Mouse (Mus musculus) layer of hippocampus, adult 2 months (tissue): ENCODE data around the gene Liph. TPM values are rescaled to one million over a fixed set of nuclear protein-coding genes. Genes with fewer than 3 reads are reported as not detected.
A peak's percentile ranks its signal among the peaks of the same experiment; 100 is the strongest.
"Not testable (repeated sequence)": the region's sequence is repeated elsewhere in the genome, so short reads cannot be mapped to it uniquely, and the experiment has no call there.

Experiments
- DNase-seq, 2 experiments: peaks; one replicate each; pipeline ENCODE4 v3.0.0; 2022; ENCODE audit warnings: low spot score in 2 of 2
- H3K27ac ChIP-seq: fragments of 200-600 bp; 2 replicates; pipeline ENCODE4 v1.8.1; 2022
- H3K4me3 ChIP-seq: fragments of 200-600 bp; 2 replicates; pipeline ENCODE4 v1.8.1; 2022; ENCODE audit warnings: mild to moderate bottlenecking
- CTCF ChIP-seq: fragments of 200-600 bp; conservative IDR thresholded peaks from 2 replicates; pipeline ENCODE4 v1.8.1; 2022; ENCODE audit warnings: antibody characterized with exemption, mild to moderate bottlenecking, moderate library complexity
- total RNA-seq, 2 experiments: library from RNA; stranded (reverse); gene quantifications; 2 replicates each; pipeline ENCODE4 v1.2.3; 2021

The Liph gene
- total RNA-seq, 2 experiments from 2014 or later: 0.27 to 0.44 TPM

DNA sequence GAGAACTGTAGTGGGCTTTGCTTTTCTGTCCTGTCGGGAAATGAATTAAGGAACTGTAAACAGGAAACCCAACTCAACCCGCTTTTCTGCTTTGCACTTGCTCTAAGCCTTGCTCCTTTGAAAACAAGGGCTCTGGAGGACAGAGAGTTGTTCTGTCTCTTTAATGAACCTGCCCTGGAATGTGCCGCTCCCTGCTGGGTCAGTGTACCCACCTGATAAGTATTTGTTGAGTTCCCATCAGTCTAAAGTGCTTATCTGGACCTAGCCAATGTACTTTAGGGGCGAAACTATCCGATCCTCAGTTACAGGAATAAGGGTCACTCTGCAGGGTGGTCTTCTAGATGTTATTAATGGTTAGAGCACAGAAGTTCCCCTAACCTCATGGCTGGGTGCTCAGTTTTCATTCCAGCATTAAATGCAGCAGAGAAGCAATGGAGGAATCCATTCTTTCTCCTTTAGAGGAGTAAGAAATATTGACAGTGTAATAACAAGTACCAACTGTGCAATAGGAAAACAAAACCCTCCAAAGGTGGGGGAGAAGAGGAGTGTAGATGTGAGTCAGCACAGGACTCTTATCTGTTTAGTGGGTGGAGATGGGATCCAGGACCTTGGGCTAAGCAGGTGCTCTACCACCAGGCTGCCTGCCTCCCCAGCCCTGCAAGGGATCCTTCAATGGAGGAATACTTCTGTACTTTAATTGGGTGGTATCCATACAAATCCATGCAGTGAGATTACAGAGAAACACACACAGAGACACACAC, 1.6 kb upstream of the Liph start:
- no peak overlapping the region for H3K27ac ChIP-seq
- no peak overlapping the region for H3K4me3 ChIP-seq
- no peak for DNase-seq
- TF ChIP-seq CTCF: no peak

DNA sequence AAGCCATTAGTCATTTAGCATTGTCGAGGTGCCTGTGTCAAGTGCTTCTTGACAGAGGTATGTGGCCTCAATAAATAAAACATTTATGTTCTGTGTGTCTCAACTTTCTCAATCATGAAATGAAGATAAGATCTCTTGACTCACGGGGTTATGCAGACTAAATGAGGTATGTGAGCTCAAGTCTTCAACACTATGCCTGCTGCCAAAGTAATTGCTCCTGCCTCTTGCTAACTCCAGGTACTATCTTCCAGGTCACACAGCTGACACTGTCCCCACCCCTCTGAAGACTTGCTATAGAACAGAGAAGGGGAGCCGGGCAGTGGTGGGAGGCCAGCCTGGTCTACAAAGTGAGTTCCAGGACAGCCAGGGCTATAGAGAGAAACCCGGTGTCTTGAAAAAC, 939 bp upstream of the Liph start:
- no peak overlapping the region for H3K4me3 ChIP-seq
- TF ChIP-seq CTCF: no peak

DNA sequence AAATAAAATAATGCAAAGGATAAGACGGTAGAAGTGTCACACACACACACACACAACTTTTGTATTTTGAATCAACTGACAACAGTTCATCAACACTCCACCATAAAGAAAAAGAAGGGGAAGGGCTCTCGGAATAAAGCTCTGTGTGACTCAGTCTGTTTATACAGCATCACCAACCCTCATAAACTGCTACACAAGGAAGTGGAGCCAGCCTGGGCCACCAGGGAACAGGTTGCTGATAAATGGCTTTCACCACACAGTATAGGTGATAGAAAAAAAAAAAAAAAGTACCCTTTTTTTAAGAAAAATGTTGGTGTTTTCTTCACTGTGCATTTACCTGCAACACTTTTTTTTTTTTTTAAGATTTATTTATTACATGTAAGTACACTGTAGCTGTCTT, 3.7 kb downstream of the Liph start:
- TF ChIP-seq CTCF: no peak
- Histone ChIP-seq H3K4me3 (no peak overlapping the region), H3K27ac (no peak overlapping the region)
- no peak for DNase-seq

More for the DNA sequence above, 939 bp upstream of the Liph start:
- DNase-seq: no peak
- no peak overlapping the region for H3K27ac ChIP-seq

DNA sequence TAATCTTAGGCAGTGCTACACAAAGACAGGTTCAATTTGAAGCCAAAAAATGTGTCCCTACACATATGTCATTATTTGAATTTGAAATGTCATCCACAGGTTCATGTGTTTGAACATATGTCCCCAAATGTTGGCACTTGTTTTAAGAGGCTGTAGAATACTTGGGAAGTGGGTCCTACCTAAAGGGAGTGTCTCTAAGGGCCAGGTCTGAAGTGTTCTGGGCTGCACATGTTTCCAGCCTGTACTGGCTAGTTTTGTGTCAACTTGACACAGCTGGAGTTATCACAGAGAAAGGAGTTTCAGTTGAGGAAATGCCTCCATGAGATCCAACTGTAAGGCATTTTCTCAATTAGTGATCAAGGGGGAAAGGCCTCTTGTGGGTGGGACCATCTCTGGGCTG, 4.6 kb downstream of the Liph start:
- not testable (repeated sequence) for H3K4me3 ChIP-seq

DNA sequence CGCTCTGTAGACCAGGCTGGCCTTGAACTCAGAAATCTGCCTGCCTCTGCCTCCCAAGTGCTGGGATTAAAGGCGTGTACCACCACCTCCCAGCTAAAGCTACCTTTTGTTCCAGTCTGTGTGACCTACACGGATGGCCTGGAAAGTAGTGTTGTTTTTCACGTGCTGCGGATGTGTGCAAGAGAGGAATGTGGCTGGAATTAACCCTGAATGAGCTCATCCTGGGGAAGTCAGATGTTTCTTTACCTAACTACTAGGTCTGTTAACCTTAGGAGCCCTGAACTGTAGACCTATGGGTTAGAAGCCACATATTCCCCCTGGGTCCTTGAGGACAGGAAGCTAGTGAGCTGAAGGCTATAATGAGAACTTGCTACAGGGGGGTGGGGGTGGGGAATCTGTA, 7.5 kb downstream of the Liph start:
- no peak for DNase-seq
- no peak for TF ChIP-seq CTCF
- H3K27ac ChIP-seq: no peak overlapping the region
- H3K4me3 ChIP-seq: no peak overlapping the region

More for the DNA sequence above, 4.6 kb downstream of the Liph start:
- not testable (repeated sequence) for DNase-seq, H3K27ac ChIP-seq

DNA sequence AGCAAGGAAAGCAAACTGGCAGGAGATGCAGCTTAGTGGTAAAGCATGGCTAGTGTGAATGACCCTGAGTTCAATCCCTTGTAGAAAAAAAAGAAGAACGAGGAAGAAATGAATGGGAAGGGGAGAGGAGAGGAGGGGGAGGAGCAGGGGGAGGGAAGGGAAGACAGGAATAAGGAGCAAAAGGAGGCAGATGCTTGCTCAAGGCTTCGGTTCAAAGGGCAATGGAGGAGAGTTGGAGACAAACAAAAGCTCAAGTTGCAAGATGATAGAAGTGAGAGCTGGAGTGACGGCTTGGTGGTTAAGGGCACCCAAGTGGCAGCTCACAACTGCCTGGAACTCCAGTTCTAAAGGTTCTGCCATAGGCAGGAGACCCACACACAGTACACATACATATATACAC, 9.3 kb downstream of the Liph start:
- Histone ChIP-seq H3K4me3 (no peak overlapping the region), H3K27ac (no peak overlapping the region)
- no peak for DNase-seq
- TF ChIP-seq CTCF: no peak

DNA sequence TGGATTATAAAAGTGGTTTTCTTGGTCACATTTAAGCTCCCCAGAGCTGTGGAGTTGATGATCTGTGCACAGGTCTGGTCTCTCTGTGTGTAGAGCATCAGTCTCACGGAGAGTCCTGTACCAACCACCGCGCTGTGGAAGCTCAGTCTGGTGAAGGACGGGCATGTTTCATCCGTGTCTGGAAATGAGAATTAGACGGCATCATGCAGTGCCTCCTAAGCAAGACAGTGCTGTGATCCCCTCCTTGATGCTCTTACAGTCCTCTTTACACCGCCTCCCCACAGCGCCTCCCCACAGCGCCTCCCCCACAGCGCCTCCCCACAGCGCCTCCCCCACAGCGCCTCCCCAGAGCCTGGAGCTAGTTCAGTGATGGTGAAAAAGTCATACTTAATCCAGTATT, 11.4 kb downstream of the Liph start:
- no peak for TF ChIP-seq CTCF
- no peak overlapping the region for H3K4me3 ChIP-seq
- no peak overlapping the region for H3K27ac ChIP-seq
- no peak for DNase-seq

DNA sequence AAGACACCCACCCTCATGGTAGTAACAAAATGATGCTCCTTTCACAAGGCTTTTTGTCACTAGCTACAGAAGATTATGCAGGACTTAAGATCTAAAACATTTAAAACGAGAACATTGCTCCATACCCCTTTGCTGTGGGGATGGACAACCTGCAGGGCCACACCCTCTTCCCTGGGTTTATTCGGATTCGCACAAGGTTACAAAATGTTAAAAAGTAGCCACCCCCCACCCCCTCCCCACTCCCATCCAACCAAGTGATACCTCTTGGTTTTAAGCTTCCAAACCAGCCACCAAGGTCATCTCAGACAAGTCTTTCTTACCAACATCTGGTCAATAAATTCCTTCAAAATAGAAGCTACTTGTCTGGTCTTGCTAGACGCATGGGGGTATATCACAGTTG, 11.9 kb downstream of the Liph start:
- DNase-seq: no peak
- H3K27ac ChIP-seq: no peak overlapping the region
- no peak overlapping the region for H3K4me3 ChIP-seq
- no peak for TF ChIP-seq CTCF

DNA sequence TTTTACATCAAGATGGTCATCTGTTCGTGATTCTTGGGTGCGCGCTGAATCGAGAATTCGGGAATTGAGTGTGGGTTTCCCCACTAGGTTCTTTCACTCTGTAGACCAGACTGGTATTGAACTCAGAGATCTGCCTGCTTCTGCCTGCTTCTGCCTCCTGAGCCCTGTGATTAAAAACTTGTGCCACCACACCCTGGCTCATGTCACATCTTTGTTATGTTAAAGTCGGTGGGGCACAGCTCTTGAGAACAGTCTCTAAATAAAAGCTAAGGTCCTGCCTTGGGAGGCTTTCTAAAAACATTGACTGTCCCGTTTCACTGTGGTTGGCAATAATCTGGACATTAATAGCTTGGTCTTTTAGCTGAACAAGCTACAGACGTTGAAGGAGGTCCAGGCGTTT, 12.3 kb downstream of the Liph start:
- TF ChIP-seq CTCF: no peak
- Histone ChIP-seq H3K4me3 (no peak overlapping the region), H3K27ac (no peak overlapping the region)
- DNase-seq: no peak

DNA sequence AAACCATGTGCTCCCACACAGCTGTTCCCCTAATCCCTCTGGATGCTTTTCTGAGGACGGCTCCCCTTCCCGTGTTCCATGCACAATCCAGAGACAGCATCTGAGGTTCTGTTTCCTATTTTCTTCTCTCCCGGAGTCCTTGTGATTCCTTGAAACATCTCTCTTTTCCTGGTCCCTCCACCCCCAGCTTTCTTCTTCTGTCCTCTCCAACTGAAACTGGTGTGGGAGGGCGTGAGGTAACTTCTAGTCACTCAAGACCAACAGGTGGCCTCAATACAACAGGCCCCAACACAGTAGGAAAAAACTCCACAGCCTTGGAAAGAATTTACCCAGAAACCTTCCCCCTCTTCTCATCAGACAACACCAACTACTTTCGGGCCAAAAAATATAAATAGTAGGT, 18.1 kb downstream of the Liph start:
- DNase-seq: no peak
- H3K27ac ChIP-seq: no peak overlapping the region
- H3K4me3 ChIP-seq: no peak overlapping the region
- no peak for TF ChIP-seq CTCF

DNA sequence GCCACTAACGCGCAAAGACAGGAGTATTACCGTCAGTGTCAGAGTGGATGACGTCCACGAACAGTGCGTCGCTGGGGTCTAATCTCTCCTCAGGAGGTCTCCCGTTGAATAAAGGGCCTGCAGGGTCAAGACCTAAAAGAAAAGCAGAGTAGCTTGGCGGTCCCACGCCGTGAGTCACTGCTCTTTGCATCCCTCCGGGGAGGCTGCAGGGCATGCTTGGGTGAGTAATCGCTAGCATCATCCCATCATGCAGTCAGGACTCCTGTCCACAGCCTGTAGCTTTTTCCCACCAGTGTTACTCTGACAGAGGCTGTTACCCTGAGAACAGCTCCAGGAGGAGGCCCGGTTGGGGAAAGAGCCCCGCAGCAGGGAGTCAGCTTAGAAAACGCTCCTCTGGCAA, 19.3 kb downstream of the Liph start:
- TF ChIP-seq CTCF: no peak
- Histone ChIP-seq H3K27ac (no peak overlapping the region), H3K4me3 (0 out of 2 replicates have a peak overlapping the region, but pooled peaks have one; percentile 11)
- DNase-seq: no peak

DNA sequence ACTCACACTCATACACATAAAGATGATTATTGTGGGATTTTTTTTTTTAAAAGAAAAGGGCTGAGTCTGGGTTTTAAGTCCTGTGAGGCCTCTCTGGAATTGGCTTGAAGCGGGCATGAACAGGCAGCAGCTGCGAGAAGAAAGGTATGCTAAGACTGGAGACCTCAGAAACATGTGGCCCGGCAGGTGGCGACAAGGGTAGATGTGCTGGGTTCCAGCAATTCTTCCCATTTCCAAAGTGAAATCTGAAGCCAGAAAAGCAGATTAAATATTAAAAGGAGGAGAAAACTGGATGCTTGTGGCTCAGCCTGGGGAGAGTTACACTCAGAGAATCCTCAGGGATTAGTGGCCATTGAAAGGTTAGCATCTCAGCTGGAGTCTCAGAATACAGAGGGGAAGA, 24.0 kb downstream of the Liph start:
- no peak overlapping the region for H3K4me3 ChIP-seq
- H3K27ac ChIP-seq: no peak overlapping the region
- TF ChIP-seq CTCF: no peak
- no peak for DNase-seq

DNA sequence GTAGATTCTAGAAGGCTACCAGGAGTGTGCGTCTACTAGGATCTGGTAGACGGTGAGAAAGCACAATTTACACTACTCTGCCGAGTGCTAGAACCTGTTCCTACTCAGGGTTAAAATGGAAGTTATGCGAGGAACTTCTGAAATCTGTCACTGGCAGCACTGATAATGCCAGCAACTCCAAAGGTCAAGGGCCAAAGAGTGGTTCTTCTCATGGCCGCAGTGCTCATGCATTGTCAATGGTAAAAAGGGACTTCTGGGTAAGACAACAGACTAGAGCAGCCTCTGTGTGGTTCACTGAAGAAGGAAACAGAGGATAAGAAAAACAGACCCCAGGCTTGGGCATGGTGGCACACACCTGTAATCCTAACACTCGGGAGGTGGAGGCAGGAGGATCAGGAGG, 24.9 kb downstream of the Liph start:
- DNase-seq: no peak
- H3K27ac ChIP-seq: no peak overlapping the region
- H3K4me3 ChIP-seq: no peak overlapping the region
- no peak for TF ChIP-seq CTCF

DNA sequence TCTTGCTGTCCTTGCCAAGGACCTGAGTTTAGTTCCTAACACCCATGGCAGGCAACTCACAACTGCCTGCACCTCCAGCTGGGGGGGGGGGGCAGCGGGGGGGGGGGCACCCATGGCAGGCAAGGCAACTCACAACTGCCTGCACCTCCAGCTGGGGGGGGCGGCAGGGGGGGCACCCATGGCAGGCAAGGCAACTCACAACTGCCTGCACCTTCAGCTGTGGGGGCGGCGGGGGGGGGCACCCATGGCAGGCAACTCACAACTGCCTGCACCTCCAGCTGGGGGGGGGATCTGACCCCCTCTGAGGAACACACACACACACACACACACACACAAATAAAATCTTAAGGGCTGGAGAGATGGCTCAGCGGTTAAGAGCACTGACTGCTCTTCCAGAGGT, 25.6 kb downstream of the Liph start:
- no peak for TF ChIP-seq CTCF
- DNase-seq: no peak
- Histone ChIP-seq H3K4me3 (no peak overlapping the region), H3K27ac (no peak overlapping the region)
